Mouse (Mus musculus) duodenum, adult 2 months (tissue): ENCODE results near the gene Frmd4b. TPM values are rescaled to one million over a fixed set of nuclear protein-coding genes. Genes with fewer than 3 reads are reported as not detected.

Experiments used
- polyA plus RNA-seq: library from polyadenylated mRNA; depleted of rRNA; stranded (reverse); fragments of >200 nt; gene quantifications from 2 replicates; pipeline ENCODE4 v1.2.3, GENCODE M21; 2012; ENCODE audit warnings: low replicate concordance; rRNA removed

The Frmd4b gene
- polyA plus RNA-seq: 2.3 and 5.6 TPM in 2 replicates

DNA sequence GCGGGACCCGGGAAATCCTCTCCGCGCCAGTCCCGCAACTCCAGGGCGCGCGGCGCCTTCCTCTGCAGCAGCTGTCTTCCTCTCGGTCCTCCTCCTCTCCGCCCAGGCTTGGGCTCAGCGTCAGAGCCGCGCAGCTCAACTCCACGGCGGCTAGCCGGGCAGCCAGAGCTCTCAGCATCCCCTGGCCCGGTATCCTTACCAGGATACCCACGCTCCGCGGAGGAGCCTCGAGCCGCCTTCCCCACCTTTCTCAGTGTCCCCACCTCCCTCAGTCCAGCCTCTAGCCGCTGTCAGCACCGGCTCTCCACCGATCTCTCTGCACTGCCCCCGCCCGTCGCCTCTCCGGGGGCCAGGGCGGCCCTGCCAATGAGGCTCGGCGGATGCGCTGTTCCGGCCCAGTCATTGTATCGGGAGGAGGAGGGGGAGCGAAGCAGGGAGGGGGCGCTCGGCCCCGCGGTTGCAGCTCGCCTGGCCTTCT lies at the start of gene Frmd4b:
Gene Frmd4b, minus strand, starts transcription at position 276 of the 478 bp plus-strand sequence.

GRCm38 (mm10) chr6:97252711-97253221 lies 364.6 kb downstream of the Frmd4b start, which contains the start of gene Lmod3:
Gene Lmod3 (minus strand): TSS chr6:97252759.

Other genes starting within 250 kb of the Frmd4b start
- gene Mitf, start 189.5 kb upstream of the Frmd4b start, polyA plus RNA-seq: 0.17 and 0.77 TPM in 2 replicates